Mouse (Mus musculus) heart, embryonic 14.5 days (tissue): ENCODE results near the gene Daam1. TPM values are rescaled to one million over a fixed set of nuclear protein-coding genes. Genes with fewer than 3 reads are reported as not detected.

Experiments used
- ATAC-seq: fragments of 200-750 bp; cut with Nextera tagmentation; 2 replicates; pipeline ENCODE4 v1.8.0; 2017; ENCODE audit warnings: low read depth, moderate TSS enrichment; ENCODE audit not compliant: insufficient number of reproducible peaks, insufficient read depth, low FRiP score
- H3K27ac ChIP-seq, 2 experiments: fragments of 200-500 bp in 1 of 2; fragments of 300-500 bp in 1 of 2; sonication (generic) in 1 of 2; replicated peaks in 1 of 2; 2 replicates each; pipeline ENCODE4 v1.5.1; 2012 to 2014; ENCODE audit warnings: low read depth in 2 of 2, low read length in 2 of 2, control low read depth in 1 of 2, mild to moderate bottlenecking in 1 of 2, mixed read lengths in 1 of 2; ENCODE audit not compliant: control insufficient read depth in 1 of 2, insufficient read depth in 1 of 2
- H3K27me3 ChIP-seq: fragments of 300-500 bp; sonication (generic); 2 replicates; pipeline ENCODE4 v1.6.1; 2014; ENCODE audit warnings: mild to moderate bottlenecking, low read length, control low read depth; ENCODE audit not compliant: control insufficient read depth, insufficient read depth
- H3K36me3 ChIP-seq: fragments of 300-500 bp; sonication (generic); 2 replicates; pipeline ENCODE4 v1.6.1; 2014; ENCODE audit warnings: mild to moderate bottlenecking, control low read depth, low read length, mixed read lengths; ENCODE audit not compliant: control insufficient read depth, insufficient read depth
- H3K4me1 ChIP-seq, 2 experiments: fragments of 200-500 bp in 1 of 2; fragments of 300-500 bp in 1 of 2; sonication (generic) in 1 of 2; 2 replicates each; pipeline ENCODE4 v1.6.1; 2012 to 2014; ENCODE audit warnings: low read length in 2 of 2, control low read depth in 1 of 2, mixed read lengths in 1 of 2; ENCODE audit not compliant: control insufficient read depth in 2 of 2, insufficient read depth in 2 of 2
- H3K4me2 ChIP-seq: fragments of 300-500 bp; sonication (generic); 2 replicates; pipeline ENCODE4 v1.6.1; 2014; ENCODE audit warnings: mild to moderate bottlenecking, low read length
- H3K4me3 ChIP-seq, 2 experiments: fragments of 200-500 bp in 1 of 2; fragments of 300-500 bp in 1 of 2; sonication (generic) in 1 of 2; 2 replicates each; pipeline ENCODE4 v1.5.1; 2012 to 2014; ENCODE audit warnings: low read length in 2 of 2, mild to moderate bottlenecking in 2 of 2, control low read depth in 1 of 2, low read depth in 1 of 2, moderate library complexity in 1 of 2; ENCODE audit not compliant: control insufficient read depth in 1 of 2, insufficient read depth in 1 of 2
- H3K9ac ChIP-seq: fragments of 300-500 bp; sonication (generic); 2 replicates; pipeline ENCODE4 v1.6.1; 2014; ENCODE audit warnings: mild to moderate bottlenecking, low read length
- H3K9me3 ChIP-seq: fragments of 300-500 bp; sonication (generic); 2 replicates; pipeline ENCODE4 v1.6.1; 2016; ENCODE audit warnings: low read length, control low read depth; ENCODE audit not compliant: control insufficient read depth
- WGBS: fragments of 180-500 bp; shearing (Covaris S2); extraction: QIAGEN DNeasy Blood & Tissue Kit; methylation state at CpG from one replicate; pipeline ENCODE4 v1.1.7; 2014; 5-methylcytosine and 5-hydroxymethylcytosine counted together
- polyA plus RNA-seq: library from polyadenylated mRNA; unstranded; fragments of >200 nt; fragmentation: Nextera tagmentation; extraction: Ambion mirVana; gene quantifications from 2 replicates; pipeline ENCODE4 v1.2.1, GENCODE M21; 2014

Daam1 gene
- polyA plus RNA-seq, 1 experiment from 2014 or later, result 33.3 TPM

- Histone ChIP-seq H3K4me1 (peaks cover 17 to 25% of the 10 kb centered on the region in 2 experiments), H3K27ac (peak overlapping the region; percentile 87 to 89), H3K36me3 (no peaks in the 10 kb centered on the region), H3K4me3 (no peak overlapping the region), H3K4me2 (0 out of 2 replicates have a peak overlapping the region, but pooled peaks have one; percentile 19), H3K27me3 (no peaks in the 10 kb centered on the region), H3K9ac (no peak overlapping the region), H3K9me3 (peaks cover 8% of the 10 kb centered on the region; the same call in 1 of the 2 replicates)
- WGBS, result 6% methylated on average over 5 of the region's 5 CpGs
- ATAC-seq, result 0 out of 2 replicates have a peak, but pooled peaks have one; percentile 25
Measured at GRCm38 (mm10) chr12:72021543-72021942, 190.7 kb downstream of the Daam1 start.

- no peak for ATAC-seq
Measured at GRCm38 (mm10) chr12:72022790-72023189, 191.9 kb downstream of the Daam1 start.

GRCm38 (mm10) chr12:72023572-72023971 is 192.7 kb downstream of the Daam1 start:
- 92% methylated on average over 5 of the region's 5 CpGs for WGBS
- H3K9ac ChIP-seq, result no peak overlapping the region
- H3K4me3 ChIP-seq, result no peak overlapping the region
- no peaks in the 10 kb centered on the region for H3K36me3 ChIP-seq
- no peaks in the 10 kb centered on the region for H3K27me3 ChIP-seq
- H3K4me2 ChIP-seq, result no peak overlapping the region
- no peak overlapping the region for H3K27ac ChIP-seq
- H3K4me1 ChIP-seq, result peaks cover 17 to 25% of the 10 kb centered on the region in 2 experiments
- H3K9me3 ChIP-seq, result peaks cover 8% of the 10 kb centered on the region; the same call in 1 of the 2 replicates
- no peak for ATAC-seq

More at GRCm38 (mm10) chr12:72022790-72023189, 191.9 kb downstream of the Daam1 start:
- 74% methylated on average over 3 of the region's 3 CpGs for WGBS
- Histone ChIP-seq H3K9me3 (peaks cover 8% of the 10 kb centered on the region; the same call in 1 of the 2 replicates), H3K4me1 (peaks cover 17 to 25% of the 10 kb centered on the region in 2 experiments), H3K36me3 (no peaks in the 10 kb centered on the region), H3K4me3 (no peak overlapping the region), H3K27ac (no peak overlapping the region; a peak in 1 of 4 replicates), H3K4me2 (no peak overlapping the region), H3K27me3 (no peaks in the 10 kb centered on the region), H3K9ac (no peak overlapping the region)

- Histone ChIP-seq H3K27ac (no peak overlapping the region), H3K9ac (no peak overlapping the region), H3K36me3 (no peaks in the 10 kb centered on the region), H3K4me3 (no peak overlapping the region), H3K9me3 (peaks cover 8% of the 10 kb centered on the region; the same call in 1 of the 2 replicates), H3K27me3 (no peaks in the 10 kb centered on the region), H3K4me2 (no peak overlapping the region), H3K4me1 (peaks cover 14 to 25% of the 10 kb centered on the region in 2 experiments)
- no peak for ATAC-seq
- 48% methylated on average over 6 of the region's 6 CpGs for WGBS
Measured at GRCm38 (mm10) chr12:72025275-72025795, 194.5 kb downstream of the Daam1 start.

GRCm38 (mm10) chr12:72031171-72031570 is 200.3 kb downstream of the Daam1 start:
- Histone ChIP-seq H3K27ac (no peak overlapping the region), H3K27me3 (no peaks in the 10 kb centered on the region), H3K4me3 (no peak overlapping the region), H3K4me2 (no peak overlapping the region), H3K36me3 (no peaks in the 10 kb centered on the region), H3K9me3 (no peaks in the 10 kb centered on the region), H3K9ac (no peak overlapping the region), H3K4me1 (peaks cover 2 to 5% of the 10 kb centered on the region in 2 experiments)
- WGBS, result 75% methylated on average over 5 of the region's 5 CpGs
- no peak for ATAC-seq

- ATAC-seq, result no peak
- WGBS, result 75% methylated on average over 6 of the region's 6 CpGs
- no peak overlapping the region for H3K4me3 ChIP-seq
- peaks cover 6 to 11% of the 10 kb centered on the region in 2 experiments for H3K4me1 ChIP-seq
- no peaks in the 10 kb centered on the region for H3K36me3 ChIP-seq
- no peaks in the 10 kb centered on the region for H3K27me3 ChIP-seq
- H3K9me3 ChIP-seq, result no peaks in the 10 kb centered on the region
- H3K9ac ChIP-seq, result no peak overlapping the region
- no peak overlapping the region for H3K4me2 ChIP-seq
- 0 out of 4 replicates have a peak overlapping the region, but pooled peaks of 1 of the 2 experiments have one; percentile 16 for H3K27ac ChIP-seq
Measured at GRCm38 (mm10) chr12:72031794-72032193, 200.9 kb downstream of the Daam1 start.

GRCm38 (mm10) chr12:72036097-72036661 is 205.3 kb downstream of the Daam1 start:
- H3K9ac ChIP-seq, result no peak overlapping the region
- peak; percentile 26; the same call in 1 of the 2 replicates for ATAC-seq
- 14% methylated on average over 9 of the region's 9 CpGs for WGBS

More at GRCm38 (mm10) chr12:72036097-72036661, 205.3 kb downstream of the Daam1 start:
- peak overlapping the region; percentile 72 to 87 for H3K27ac ChIP-seq
- H3K4me3 ChIP-seq, result no peak overlapping the region
- H3K4me2 ChIP-seq, result no peak overlapping the region
- H3K27me3 ChIP-seq, result no peaks in the 10 kb centered on the region
- H3K4me1 ChIP-seq, result peaks cover 13 to 28% of the 10 kb centered on the region in 2 experiments
- no peaks in the 10 kb centered on the region for H3K36me3 ChIP-seq
- H3K9me3 ChIP-seq, result peaks cover 4% of the 10 kb centered on the region; the same call in 1 of the 2 replicates
